Mouse (Mus musculus): ENCODE results near the gene Msh4. TPM values are rescaled to one million over a fixed set of nuclear protein-coding genes. Genes with fewer than 3 reads are reported as not detected.

Msh4 gene
- total and polyA plus RNA-seq, 3 experiments: 0.14 to 0.42 (median 0.16) TPM

DNA sequence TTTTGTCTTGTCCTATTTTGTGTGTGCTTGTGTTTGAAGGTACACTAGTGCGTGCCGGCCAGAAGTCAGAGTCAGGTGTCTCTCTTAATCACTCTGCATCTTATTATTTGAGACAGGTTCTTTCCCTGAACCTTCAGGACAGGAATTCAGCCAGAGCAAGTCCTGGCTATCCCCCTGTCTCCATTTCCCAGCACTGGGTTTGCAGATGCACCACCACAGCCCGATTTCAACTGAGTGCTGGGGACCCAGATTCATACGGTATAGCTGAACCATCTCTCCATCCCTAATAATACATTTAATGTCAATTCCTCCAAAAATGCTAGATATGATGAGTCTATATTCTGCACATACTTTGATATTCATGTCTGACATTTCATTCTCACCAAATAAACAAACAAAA, 71.9 kb downstream of the Msh4 start:
- H3K9ac ChIP-seq (ENCODE audit: insufficient read depth, low read depth): no peak overlapping the region
- no peaks in the 10 kb centered on the region for H3K36me3 ChIP-seq (replicated peaks in 1 of 2; ENCODE audit: control insufficient read depth in 1 of 2, insufficient read depth in 1 of 2, low read length in 1 of 2)
- H3K4me1 ChIP-seq (ENCODE audit: control insufficient read depth in 1 of 2, insufficient read depth in 2 of 2): peaks cover 7 to 16% of the 10 kb centered on the region in 2 experiments
- no peak overlapping the region for H3K4me2 ChIP-seq (ENCODE audit: insufficient read depth, low read depth, poor library complexity, severe bottlenecking)
- in situ Hi-C loops (cut with MboI; ENCODE audit: low pct_ligation_motif_present, low pct_unique_long_range_greater_than_20kb, low sequenced_read_pairs) (no loop called here), dilution Hi-C loops (cut with MboI; ENCODE audit: extremely low pct_ligation_motif_present, extremely low pct_unique_long_range_greater_than_20kb, low sequenced_read_pairs) (no loop called here)
- no peak overlapping the region for H3K4me3 ChIP-seq (replicated peaks in 1 of 3; ENCODE audit: low read depth in 2 of 3, low read length in 2 of 3, poor library complexity in 1 of 3)
- no peak overlapping the region for H3K27ac ChIP-seq (ENCODE audit: insufficient read depth, low read depth)
- no peaks in the 10 kb centered on the region for H3K27me3 ChIP-seq (replicated peaks)
- DNase-seq (ENCODE audit: extremely low read depth): no peak
- H3K9me3 ChIP-seq (replicated peaks; ENCODE audit: low read length): peaks cover 4% of the 10 kb centered on the region
- H3K79me2 ChIP-seq (replicated peaks; ENCODE audit: control insufficient read depth, extremely low read depth, insufficient read depth, poor library complexity, severe bottlenecking): no peaks in the 10 kb centered on the region
- TF ChIP-seq ETS1 (conservative IDR thresholded peaks at IDR 0.05; ENCODE audit: low read depth, low read length) (no peak), MXI1 (IDR thresholded peaks at IDR 0.05; ENCODE audit: low read depth, low read length) (no peak), SIN3A (IDR thresholded peaks at IDR 0.05; ENCODE audit: low read length) (no peak), JUN (IDR thresholded peaks at IDR 0.05; ENCODE audit: insufficient read depth, low read depth, low read length) (no peak), POLR2AphosphoS2 (IDR thresholded peaks at IDR 0.05; ENCODE audit: low read depth, low read length) (no peak), NRF1 (IDR thresholded peaks at IDR 0.05; ENCODE audit: low read depth, low read length) (no peak), UBTF (IDR thresholded peaks at IDR 0.05; ENCODE audit: low read depth, low read length) (no peak), HCFC1 (IDR thresholded peaks at IDR 0.05; ENCODE audit: low read depth, low read length) (no peak), NELFE (IDR thresholded peaks at IDR 0.05; ENCODE audit: low read depth, low read length) (no peak), CHD1 (IDR thresholded peaks at IDR 0.05; ENCODE audit: low read depth, low read length) (no peak), EP300 (IDR thresholded peaks at IDR 0.05; ENCODE audit: low read length) (no peak), BHLHE40 (IDR thresholded peaks at IDR 0.05; ENCODE audit: low read depth, low read length) (no peak), MAX (IDR thresholded peaks at IDR 0.05; ENCODE audit: low read length) (no peak), ZNF384 (IDR thresholded peaks at IDR 0.05; ENCODE audit: low read depth, low read length) (no peak), POLR2A (IDR thresholded peaks at IDR 0.05; ENCODE audit: low read depth, low read length) (no peak)

DNA sequence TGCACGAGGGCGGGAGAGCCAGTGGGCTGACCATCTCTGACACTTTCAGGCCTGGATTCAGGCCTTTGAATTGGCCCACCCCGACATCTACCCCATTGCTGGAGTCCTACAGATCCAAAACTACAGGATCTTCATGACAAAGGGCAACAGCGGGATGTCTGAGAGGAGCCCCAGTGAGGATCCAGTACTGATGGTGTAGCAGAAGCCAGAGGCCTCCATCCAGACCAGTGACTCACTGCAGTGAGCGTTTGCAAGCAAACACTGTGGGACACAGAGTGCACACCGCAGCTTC, 73.3 kb downstream of the Msh4 start:
- dilution Hi-C loops (cut with MboI; ENCODE audit: extremely low pct_ligation_motif_present, extremely low pct_unique_long_range_greater_than_20kb, low sequenced_read_pairs): no loop called here
- no peak overlapping the region for H3K9ac ChIP-seq (ENCODE audit: insufficient read depth, low read depth)

More for the DNA sequence above, 73.3 kb downstream of the Msh4 start:
- no peaks in the 10 kb centered on the region for H3K27me3 ChIP-seq (replicated peaks)
- H3K36me3 ChIP-seq (replicated peaks in 1 of 2; ENCODE audit: control insufficient read depth in 1 of 2, insufficient read depth in 1 of 2, low read length in 1 of 2): no peaks in the 10 kb centered on the region
- in situ Hi-C loops (cut with MboI; ENCODE audit: low pct_ligation_motif_present, low pct_unique_long_range_greater_than_20kb, low sequenced_read_pairs): no loop called here
- no peaks in the 10 kb centered on the region for H3K9me3 ChIP-seq (replicated peaks; ENCODE audit: low read length)
- H3K79me2 ChIP-seq (replicated peaks; ENCODE audit: control insufficient read depth, extremely low read depth, insufficient read depth, poor library complexity, severe bottlenecking): no peaks in the 10 kb centered on the region
- TF ChIP-seq NELFE (IDR thresholded peaks at IDR 0.05; ENCODE audit: low read depth, low read length) (no peak), ZNF384 (IDR thresholded peaks at IDR 0.05; ENCODE audit: low read depth, low read length) (no peak), PAX5 (IDR thresholded peaks at IDR 0.05; ENCODE audit: low read length) (no peak), POLR2A (IDR thresholded peaks at IDR 0.05; ENCODE audit: low read depth, low read length) (no peak), UBTF (IDR thresholded peaks at IDR 0.05; ENCODE audit: low read depth, low read length) (no peak), ZC3H11A (IDR thresholded peaks at IDR 0.05; ENCODE audit: low read depth, low read length) (no peak), TBP (conservative IDR thresholded peaks at IDR 0.05; ENCODE audit: low read depth, low read length) (no peak), ETS1 (conservative IDR thresholded peaks at IDR 0.05; ENCODE audit: low read depth, low read length) (no peak), JUN (IDR thresholded peaks at IDR 0.05; ENCODE audit: insufficient read depth, low read depth, low read length) (no peak), MAX (IDR thresholded peaks at IDR 0.05; ENCODE audit: low read length) (no peak), MAZ (IDR thresholded peaks at IDR 0.05; ENCODE audit: low read depth, low read length) (no peak), MYC (IDR thresholded peaks at IDR 0.05; ENCODE audit: low read depth, low read length) (no peak), BHLHE40 (IDR thresholded peaks at IDR 0.05; ENCODE audit: low read depth, low read length) (no peak), MXI1 (IDR thresholded peaks at IDR 0.05; ENCODE audit: low read depth, low read length) (no peak)
- no peak overlapping the region for H3K4me3 ChIP-seq (replicated peaks in 1 of 3; ENCODE audit: low read depth in 2 of 3, low read length in 2 of 3, poor library complexity in 1 of 3)
- H3K27ac ChIP-seq (ENCODE audit: insufficient read depth, low read depth): no peak overlapping the region
- H3K4me2 ChIP-seq (ENCODE audit: insufficient read depth, low read depth, poor library complexity, severe bottlenecking): no peak overlapping the region
- peaks cover 7 to 16% of the 10 kb centered on the region in 2 experiments for H3K4me1 ChIP-seq (ENCODE audit: control insufficient read depth in 1 of 2, insufficient read depth in 2 of 2)
- DNase-seq (ENCODE audit: extremely low read depth): no peak
